Mouse (Mus musculus): ENCODE measurements around the gene Sgip1.

Sgip1 gene

DNA sequence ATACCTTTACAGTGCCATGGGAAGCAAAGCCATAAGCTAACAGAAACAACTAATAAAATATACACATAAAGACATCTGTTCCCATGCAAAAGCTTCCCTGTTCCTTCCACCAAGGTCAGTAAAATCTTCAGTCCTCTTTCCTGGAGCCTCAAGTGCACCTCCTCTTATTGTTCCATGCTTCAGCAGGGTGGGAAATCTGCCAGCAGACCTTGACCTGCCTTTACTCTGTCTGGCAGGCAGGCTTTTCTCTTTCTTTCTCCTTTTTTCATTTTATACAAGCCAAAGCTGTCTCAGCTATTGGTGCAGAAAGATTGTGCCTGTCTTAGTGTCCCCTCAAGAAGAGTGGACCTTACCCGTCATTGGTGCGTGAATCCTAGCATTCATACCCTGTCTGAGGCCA lies 154.8 kb downstream of the Sgip1 start:
- DNase-seq (ENCODE audit: low read depth, low spot score), result no peak

DNA sequence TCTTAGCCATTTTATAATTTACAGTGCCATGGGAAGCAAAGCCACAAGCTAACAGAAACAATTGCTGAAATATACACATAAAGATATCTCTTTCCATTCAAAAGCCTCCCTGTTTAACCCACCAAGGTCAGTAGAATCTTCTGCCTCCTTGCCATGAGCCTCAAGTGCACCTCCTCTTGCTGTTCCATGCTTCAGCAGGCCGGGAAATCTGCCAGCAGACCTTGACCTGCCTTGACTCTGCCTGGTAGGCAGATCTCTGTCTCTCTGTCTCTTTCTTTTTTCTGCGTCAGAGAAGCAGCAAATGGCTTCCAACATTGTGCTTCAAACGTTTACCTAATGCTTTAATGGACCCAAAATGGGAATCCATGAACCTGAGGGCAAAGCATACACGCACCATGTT lies 157.9 kb downstream of the Sgip1 start:
- no peak for DNase-seq (ENCODE audit: low read depth, low spot score)

DNA sequence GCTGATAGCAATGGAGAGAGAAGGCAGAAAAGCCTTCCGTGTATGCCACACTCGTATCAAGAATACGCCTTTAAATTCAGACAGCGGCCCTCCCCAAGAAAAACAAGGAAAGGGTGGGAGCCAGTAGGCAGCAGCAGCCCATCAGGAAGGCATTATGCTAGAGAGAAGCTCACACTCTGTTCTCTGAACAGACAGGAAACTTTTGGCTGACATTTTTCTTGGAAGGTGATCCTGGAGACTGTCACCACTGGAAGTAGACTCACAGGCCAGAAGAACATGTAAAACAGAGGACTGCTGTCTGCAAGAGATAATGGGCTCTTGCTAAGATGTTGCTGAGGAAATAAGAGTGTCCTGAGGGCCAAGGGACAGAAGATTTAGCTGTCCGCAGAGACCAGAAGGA lies 158.6 kb downstream of the Sgip1 start:
- no peak for DNase-seq (ENCODE audit: low read depth, low spot score)

DNA sequence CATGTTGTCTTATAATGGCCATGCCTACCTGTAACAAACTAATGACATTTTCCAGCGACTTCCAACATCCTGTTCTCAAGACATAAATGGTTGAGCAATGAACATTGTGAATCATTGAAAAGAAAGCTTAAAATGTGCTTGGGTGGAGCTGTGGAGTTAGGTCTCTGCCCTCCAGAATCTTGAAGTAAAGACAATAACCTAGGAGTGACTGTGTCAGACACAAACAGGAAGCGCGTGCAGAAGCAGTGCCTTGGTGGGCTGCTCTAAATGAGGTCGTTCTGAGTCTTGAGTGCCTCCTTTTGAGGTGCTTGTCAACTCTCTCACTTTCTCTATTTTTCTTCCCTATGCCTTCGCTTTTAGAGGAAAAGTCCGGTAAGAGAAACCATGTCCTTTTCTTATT lies 159.1 kb downstream of the Sgip1 start:
- no peak for DNase-seq (ENCODE audit: low read depth, low spot score)

DNA sequence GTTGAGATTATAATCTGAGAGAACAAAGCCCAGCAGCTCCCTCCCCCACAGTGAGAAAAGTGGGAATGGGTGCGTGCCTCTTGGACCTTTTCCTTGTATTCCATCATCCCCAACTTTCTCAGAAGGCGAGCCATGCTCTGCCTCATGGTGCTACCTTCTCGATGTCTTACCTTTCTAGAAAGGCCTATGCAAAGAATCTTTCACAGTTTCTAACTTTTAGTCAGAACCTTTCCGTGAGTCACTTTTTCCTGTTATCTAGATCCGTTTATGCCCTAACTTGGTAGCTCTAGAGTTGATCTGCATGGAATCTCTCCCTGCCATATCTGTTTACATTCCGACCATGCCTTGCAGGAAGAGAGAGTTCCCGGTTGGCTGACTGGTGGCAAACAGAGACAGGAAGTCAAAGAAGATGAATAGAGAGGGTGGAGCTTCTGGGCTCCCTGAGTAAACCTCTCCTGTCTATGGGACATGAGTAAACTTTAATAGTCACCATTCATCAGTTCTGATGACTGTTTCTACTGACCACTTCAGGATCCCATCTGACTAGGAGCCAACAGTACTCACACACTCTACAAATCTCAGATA lies 166.8 kb downstream of the Sgip1 start:
- no peak for DNase-seq (ENCODE audit: low read depth, low spot score)

DNA sequence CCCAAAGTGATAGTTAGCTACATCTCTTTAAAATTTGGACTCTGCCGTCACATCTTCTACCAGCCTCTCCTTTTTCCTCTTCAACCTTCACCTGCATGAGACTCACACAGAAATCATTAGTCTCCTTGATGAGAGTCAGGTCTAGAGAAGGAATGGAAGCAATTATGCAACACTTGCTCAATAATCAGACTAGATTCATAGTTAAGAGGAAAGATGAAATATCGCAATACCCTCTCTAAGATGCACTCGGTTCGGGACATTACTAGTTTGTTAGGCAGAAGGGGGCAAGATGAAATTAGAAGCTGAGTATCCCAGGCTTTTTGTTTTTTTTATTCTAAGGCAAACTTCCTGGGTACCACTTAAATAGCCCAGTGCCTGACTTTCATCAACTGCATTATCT lies 169.1 kb downstream of the Sgip1 start:
- no peak for DNase-seq (ENCODE audit: low read depth, low spot score)

DNA sequence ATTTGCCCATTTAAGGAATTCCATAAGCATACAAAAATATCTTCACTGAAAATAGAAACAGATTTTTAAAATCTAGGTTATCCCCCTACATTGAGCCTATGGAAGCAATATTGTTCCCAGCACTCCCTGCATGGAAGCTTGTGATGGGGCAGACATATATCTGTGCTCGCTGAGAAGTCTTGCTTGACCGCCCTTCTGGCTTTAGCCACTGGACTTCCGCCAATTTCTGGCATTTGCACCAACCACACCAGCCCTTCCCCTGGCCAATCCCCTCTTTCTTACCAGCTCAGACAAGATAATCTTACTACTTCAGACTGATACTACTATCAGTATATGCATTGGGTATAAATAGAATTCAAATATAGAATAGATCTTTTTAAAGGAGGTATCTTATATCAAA lies 172.1 kb downstream of the Sgip1 start:
- no peak for DNase-seq (ENCODE audit: low read depth, low spot score)

DNA sequence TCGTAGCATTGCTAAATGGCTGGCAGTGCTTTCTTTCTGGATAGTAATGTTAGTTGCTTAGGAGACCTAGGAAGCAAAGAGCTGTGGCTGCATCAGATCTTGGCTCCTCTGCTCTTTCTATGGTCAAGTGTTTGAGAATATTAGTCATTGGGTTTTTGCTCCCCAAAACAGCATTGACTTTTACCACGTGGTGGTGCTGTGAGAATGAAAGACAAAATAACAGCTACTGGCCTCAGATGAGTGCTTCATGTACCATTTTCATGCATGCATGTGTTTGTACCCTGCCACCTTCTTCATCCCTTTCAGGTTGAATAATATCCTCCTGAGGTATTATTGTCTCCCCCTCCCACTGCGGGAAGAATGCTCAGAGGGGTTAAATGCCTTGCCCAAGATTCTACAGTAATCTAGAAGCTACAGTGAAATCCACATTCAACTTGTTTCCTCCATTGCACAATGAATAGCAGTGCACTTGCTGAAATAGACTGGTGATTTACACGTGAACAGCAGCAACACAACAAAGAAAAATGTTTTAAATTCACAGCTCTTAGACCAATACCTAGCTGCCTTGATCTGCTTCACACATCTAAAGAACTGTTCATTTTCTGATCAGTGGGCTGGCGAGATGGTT lies 172.7 kb downstream of the Sgip1 start:
- DNase-seq (ENCODE audit: low read depth, low spot score), result no peak

DNA sequence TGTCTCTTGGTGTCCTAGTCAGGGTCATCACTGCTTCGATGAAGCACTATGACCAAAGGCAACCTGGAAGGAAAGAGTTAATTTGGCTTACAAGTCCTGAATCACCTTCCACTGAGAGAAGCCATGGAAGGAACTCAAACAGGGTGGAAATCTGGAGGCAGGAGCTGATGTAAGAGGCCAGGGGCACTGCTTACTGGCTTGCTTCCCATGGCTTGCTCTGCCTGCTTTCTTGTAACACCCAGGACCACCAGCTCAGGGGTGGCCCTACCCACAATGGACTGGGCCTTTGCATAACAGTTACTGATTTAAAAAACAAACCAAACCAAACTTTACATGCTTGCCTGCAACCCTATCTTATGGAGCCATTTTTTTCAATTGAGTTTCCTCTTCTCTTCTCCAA lies 177.1 kb downstream of the Sgip1 start:
- no peak for DNase-seq (ENCODE audit: low read depth, low spot score)

DNA sequence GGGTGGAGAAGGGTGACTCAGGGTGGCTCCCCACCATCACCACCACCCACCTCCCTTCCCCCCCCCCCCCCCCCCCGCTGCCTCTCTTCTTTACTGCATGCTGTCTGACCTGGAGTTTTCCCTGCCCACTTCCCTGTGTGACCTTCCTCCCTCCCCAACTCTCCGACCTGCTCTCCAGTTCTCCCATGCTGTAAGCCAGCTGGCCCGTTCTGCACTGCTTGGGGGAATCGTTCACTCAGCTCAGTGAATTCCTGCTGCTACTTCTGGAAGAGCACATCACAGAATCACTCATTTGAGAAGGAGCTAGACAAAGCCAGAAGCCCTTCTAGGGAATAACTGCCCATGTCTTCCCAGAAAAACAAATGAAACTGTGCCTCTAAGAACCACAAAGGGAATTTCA lies 188.4 kb downstream of the Sgip1 start:
- no peak for DNase-seq (ENCODE audit: low read depth, low spot score)

DNA sequence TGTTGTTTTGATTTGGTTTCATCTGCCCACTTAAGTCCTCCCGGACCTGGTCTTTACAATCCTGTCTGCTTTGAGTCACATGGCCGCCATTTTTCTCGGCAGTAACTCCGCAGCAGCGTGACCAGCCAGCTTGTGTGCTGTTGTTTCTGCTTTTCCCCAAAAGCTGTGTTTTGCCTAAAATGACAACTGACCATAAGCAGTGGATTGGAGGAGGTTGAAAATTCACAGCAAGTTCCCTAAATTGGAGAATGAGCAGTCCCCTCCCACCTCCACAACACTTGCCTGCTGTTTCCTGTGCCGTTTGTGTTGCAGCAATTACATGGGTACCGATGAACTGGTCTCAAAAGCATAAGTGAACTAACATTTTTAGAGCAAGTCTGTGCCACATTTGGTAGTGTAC lies 189.6 kb downstream of the Sgip1 start:
- no peak for DNase-seq (ENCODE audit: low read depth, low spot score)

DNA sequence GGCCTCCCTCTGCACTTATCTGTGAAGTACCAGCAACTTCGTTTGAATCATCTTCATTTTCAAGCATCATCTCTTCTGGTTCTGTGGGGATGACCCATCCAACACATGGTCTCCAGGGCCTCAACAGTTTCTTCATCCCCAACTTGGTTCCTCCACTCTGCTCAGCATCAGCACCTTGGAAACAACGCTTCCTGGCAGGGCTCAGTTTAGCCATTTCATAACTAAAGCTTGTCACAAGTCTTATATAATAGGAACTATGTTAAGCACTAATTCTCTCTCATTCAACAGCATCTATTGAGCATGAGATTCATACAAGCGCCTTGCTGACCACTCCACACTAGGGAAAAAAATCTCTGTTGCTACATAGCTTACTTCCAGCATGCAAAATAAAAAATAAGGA lies 199.2 kb downstream of the Sgip1 start:
- no peak for DNase-seq (ENCODE audit: low read depth, low spot score)

DNA sequence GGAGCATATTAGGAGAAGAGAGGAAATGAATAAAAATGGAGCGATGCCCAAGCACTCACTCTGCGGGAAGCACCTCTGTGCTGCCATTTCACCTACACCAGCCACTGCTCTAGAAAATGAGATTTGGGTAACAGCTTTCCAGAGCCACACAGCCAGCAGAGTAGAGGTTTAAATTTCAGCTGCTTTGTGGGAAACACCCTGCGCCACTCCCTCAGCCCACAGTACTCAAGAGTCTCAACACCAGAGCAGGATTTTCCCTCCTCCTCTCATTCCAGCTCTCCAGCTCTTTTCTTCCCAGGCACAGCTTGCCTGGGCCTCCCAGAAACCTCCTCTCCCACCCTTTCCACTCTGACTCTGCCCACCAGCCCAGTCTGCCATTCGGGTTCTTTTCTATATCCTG lies 199.6 kb downstream of the Sgip1 start:
- no peak for DNase-seq (ENCODE audit: low read depth, low spot score)

DNA sequence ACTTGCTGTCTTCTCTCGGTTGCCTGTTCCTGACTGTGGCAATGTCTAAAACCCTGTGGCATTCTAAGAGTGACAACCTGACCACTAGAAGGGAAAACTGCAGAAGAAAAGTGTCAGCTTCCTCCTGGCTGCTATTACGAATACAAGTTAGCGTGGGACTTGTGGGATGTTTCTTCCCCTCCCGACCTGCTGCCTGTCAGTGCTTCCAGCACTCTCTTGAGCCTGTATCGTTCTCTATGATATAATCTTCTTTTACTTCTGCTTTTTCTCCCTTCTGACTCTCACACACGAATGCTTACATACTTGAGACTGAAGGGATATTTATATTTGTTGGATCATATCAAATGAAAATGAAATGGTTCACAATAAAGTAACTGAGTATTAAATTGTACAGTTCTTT lies 203.2 kb downstream of the Sgip1 start:
- no peak for DNase-seq (ENCODE audit: low read depth, low spot score)

DNA sequence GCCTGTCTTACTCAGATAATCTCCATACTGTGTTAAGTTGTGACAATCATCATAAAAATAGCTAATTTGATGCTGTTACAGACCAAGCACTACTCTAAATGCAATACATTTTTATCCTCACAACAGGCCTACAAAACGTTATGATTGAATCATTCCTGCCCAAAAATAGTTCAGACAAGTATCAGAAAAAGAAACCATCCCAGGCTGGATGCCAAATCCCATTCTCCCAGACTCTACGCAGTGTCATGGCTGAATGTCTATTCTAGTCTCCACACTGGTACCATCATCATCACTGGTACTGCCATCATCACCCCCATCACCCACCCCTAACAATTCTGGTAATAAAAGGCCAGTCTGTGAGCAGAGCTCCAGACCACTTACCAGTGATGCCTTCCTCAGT lies 211.4 kb downstream of the Sgip1 start:
- DNase-seq (ENCODE audit: low read depth, low spot score), result no peak

DNA sequence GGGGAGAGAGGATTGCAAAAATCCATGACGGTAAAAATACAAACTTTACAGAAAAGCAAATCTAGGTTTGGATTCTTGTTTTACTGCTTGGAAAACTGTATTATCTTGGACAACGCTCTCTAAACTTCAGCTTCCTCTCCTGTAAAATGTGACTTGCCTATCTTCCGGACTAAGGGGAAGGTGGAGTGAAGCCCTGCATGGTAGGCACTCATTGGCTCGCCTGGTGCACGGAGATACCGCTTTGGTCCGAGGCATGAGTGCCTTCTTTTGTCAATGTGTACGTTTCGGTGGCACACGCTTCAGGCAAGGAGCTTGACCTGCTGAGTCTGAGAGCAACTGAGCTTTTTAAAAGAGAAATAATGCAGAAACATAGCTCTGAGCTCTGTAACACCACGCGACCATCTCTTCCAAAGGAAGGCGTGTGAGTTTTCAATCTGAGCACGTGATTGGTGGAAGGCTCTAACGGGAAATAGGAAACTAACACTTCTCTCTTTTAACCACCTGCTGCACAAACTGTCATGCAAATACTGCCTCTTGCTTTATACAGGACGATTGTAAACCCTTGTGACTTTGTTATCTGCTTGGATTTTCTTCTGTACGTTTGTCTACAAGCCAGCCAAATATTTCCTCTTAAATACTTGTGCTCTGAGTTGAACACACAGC lies 214.3 kb downstream of the Sgip1 start:
- DNase-seq (ENCODE audit: low read depth, low spot score), result no peak

DNA sequence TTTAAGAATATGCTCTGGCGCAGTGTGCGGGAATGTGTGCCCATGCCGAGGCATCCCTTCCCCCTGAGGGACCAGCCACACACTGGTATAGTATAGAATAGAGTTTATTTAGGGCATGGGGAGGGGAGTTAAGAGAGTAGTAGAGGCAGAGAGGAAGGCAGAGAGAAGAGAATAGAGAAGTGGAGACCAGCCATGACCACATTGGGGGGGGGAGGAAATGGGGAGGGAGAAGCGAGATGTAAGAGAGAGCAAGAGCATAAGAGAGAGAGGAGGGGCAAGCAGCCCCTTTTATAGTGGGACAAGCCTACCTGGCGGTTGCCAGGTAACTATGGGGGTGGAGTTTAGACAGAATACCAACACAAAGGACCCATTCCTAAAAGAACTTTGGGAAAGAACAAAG lies 218.3 kb downstream of the Sgip1 start:
- DNase-seq (ENCODE audit: low read depth, low spot score), result no peak

DNA sequence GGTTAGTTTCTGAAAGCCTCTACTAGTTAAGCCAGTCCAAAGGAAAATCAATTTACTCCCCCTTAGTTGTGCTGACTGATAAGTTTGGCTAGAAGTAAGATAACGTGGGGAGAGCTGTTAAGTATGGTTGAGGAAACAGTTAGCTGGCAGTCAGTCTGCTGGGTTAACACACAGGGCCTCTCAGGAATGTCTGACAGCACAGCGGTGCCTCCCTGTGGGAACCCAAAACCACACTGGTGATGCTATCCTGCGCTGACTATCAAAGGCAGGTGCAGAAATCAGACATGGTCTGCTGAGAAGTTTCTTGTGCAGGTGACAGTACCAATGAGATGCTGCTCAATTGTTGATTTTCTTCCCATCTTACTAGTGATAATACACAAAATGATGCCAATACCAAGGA lies 223.1 kb downstream of the Sgip1 start:
- no peak for DNase-seq (ENCODE audit: low read depth, low spot score)

DNA sequence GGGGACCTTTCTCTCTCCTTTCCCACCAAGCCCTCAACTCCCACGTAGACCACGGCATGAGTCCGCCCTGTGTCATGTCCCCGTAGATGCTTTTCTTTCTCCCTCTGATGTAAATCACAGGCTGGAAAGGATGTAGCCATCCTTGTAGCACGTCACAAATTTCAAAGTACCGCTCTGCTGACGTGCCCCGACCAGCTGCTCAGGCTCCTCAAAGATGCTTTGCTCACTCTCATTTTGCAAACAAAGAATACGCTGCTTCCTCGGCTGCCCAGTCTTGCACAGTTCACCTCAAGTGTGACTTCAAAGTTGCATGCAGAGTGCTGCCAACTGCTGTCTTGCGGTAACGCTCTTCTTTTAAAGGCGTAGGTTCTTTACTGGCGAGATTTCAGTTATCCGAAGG lies 226.7 kb downstream of the Sgip1 start:
- DNase-seq (ENCODE audit: low read depth, low spot score), result no peak

DNA sequence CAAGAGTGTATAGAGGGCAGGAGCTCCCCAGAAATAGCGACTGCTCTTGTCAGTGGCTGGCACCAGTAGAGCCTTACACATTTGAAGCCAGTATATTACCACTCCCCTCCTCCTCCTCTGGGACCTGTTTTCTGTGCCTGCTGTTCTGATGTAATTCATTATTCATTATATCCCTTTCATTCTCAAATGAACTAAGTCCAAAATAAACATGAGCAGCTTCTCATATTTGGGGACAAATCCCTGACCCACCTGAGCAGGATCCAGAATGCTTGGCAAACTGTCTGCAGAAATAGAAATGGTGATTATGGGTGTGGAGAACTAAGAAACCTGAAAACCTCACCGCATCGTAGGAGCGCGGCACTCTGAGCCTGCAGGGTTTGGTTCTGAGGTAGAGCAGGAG lies 228.5 kb downstream of the Sgip1 start:
- no peak for DNase-seq (ENCODE audit: low read depth, low spot score)

DNA sequence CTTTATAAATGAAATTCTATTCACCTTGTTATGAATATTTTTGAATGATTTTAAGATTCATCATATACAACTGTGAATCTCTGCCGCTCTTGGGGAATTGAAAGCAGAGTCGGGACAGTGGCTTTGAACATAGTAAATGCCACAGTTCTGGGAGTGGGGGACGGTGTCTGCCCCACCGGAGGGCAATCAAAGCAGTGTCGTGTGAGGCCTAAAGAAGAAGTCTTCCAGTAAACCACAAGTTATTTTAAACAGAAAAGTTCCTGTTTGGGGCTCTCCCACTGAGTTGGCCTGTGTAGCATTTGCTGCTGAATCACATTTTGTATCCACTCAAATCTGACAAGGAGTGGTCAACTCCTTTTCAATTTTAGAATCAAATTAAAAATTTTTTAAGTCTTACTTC lies 230.1 kb downstream of the Sgip1 start:
- DNase-seq (ENCODE audit: low read depth, low spot score), result no peak

DNA sequence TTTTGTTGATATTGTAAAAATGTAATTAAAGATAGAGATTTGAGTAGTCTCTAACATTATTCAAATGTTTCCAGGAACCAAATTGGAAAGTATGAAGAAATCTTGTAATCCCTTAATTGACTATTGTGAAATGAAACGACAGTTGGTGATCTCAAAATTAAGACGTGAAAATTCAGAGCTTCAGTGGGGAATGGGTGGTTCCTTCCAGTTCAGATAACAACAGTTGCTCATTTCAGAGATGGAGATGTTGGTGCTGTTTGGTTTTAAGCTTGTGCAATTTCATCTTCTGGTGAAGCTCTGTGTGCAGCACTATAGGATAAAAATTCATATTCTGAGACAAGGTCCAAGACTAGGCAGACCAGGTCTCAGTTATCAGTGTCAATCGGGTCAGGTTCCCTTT lies 231.0 kb downstream of the Sgip1 start:
- DNase-seq (ENCODE audit: low read depth, low spot score), result no peak

DNA sequence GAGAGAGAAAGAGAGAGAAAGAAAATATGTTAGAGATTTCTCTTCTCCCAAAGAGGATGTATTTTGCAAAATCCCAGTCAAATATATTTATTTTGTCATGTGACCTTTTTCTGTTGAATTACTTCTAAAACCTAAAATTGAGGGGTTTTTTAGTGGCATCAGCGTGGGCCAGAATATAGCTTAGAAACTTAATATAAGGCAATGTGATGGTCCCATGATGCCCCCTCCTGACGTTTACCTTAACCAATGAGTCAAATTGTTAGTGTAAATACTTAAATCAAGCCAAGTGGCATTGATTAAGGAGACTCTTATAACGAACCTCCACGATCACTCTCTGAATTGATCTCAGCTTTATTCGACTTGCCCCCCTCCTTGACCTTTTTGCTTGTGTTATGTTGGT lies 233.1 kb downstream of the Sgip1 start:
- no peak for DNase-seq (ENCODE audit: low read depth, low spot score)

All from brain, embryonic 18.5 days (tissue).